Mouse (Mus musculus): Measurements from ENCODE around the gene Sdk1.

The Sdk1 gene

DNA sequence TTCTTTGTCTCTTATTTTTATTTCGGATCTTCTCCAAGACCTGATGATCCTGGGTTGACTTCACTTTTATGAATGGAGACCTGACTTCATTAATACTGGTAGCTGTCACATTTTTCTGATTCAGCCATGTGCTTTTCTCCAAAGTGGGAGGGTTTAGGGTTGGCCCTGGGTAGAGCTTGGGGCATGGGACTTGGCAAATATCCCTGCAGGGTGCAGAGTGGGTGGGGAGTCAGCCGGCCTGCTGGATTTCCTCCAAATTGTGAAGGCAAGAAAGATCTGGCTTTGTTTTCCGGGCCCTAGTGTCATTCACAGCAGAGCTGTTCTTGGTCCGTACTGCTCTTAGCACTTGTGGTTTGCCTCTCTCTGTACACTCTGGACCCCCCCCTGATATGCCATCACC, 103.1 kb downstream of the Sdk1 start:
- peak; percentile 3 for DNase-seq

DNA sequence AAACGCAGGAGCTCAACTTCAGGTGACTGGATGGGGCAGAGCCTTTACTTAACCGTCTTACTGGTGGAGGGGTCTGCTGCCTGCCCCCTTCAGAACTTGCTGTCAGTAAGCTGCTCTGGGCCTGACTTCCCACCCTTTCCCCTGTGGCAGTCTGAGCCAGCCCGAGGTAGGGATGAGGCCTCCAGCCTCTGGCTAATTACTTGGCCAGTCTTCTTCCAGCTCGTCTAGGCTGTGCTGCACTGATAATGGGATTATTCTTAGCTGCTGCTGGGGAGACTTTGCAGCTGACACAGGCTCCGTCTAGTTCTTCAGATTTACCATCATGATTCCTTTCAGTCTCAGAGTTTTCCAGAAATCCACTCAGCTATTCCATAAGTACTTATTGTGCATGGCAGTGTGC, 104.2 kb downstream of the Sdk1 start:
- no peak for DNase-seq

DNA sequence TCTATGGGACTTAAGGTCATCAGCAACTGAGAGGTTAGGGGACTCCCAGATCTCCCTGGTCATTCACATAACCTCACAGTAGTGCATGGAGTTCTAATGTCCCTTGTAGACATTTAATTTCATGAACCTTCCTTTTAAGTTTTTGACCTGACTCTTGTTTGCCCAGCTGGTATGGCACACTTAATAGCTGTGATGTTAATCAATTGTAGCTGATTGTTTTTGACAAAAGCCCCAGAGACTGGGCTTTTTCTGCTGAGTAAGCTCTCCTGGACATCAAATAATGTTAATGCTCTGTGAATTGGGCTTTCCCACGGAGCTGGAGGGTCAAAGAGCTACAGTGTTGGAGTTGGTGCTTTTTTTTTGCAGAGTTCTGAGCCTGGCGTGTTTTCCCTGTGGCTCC, 121.4 kb downstream of the Sdk1 start:
- no peak for DNase-seq

DNA sequence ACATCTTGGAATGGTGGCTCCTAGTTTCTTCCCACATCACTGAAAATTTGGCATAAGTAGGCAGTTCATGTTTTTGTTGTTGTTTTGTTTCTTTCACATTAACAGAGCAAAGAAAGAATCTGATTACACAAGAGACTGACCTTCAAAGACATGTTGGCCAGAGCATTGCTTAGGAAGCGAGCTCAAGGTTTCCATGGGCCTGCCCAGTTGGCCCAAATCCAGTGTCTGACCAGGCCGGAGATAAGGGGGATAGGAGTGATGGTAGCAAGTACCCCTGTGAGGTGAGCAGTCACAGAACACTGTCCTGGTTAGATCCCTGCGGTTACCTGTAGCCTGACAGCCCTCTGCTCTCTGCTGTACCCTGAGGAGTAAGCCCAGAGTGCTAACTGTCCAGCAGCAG, 122.7 kb downstream of the Sdk1 start:
- no peak for DNase-seq

GRCm38 (mm10) chr5:141368567-141368966, 127.3 kb downstream of the Sdk1 start:
- no peak for DNase-seq

GRCm38 (mm10) chr5:141374797-141375196, 133.5 kb downstream of the Sdk1 start:
- no peak for DNase-seq

GRCm38 (mm10) chr5:141379836-141380773, 138.8 kb downstream of the Sdk1 start:
- DNase-seq: no peak

- DNase-seq: no peak
Measured at GRCm38 (mm10) chr5:141380774-141381156, 139.5 kb downstream of the Sdk1 start.

DNA sequence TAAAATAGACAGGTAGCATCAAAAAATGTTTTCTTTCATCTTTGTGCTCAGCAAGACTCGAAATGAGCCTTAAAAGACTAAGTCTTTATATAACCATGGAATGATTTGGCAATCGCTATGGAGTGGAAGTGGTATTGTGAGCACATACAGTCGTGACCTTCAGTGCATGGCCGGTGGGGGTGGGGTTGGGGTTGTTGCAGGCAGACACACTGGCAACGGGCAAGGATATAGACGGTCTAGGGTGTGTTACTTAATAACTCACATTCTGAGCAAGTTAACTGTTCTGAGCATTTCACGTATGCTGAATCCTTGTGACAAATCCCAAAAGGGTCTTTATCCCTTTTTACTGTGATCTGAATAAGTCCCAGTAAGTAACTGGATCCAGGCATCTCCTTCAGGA, 140.3 kb downstream of the Sdk1 start:
- DNase-seq: no peak

GRCm38 (mm10) chr5:141382246-141382835, 141.1 kb downstream of the Sdk1 start:
- DNase-seq: no peak

DNA sequence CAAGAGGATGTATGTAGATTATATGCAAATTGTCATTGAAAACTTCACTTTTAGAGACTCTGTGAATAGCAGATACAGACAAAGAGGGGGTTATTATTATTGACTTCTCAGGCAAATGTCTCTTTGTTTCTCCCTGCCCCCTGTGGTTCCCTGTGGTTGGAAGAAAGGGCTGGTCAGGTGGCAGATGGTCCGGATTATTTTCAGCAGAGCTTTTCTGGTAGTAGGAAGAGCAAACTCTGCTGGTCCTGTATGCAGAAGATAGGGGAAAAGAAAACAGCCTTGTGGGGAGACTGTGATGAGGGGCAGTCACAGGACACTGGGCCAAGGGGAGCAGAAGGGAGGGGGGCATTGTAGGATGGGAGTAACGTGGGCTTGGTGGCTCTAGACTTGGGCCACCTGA, 147.2 kb downstream of the Sdk1 start:
- no peak for DNase-seq

- no peak for DNase-seq
Measured at GRCm38 (mm10) chr5:141390541-141390940, 149.3 kb downstream of the Sdk1 start.

GRCm38 (mm10) chr5:141391153-141391552, 149.9 kb downstream of the Sdk1 start:
- no peak for DNase-seq

GRCm38 (mm10) chr5:141393846-141394245, 152.6 kb downstream of the Sdk1 start:
- DNase-seq: no peak

GRCm38 (mm10) chr5:141394586-141394985, 153.3 kb downstream of the Sdk1 start:
- no peak for DNase-seq

GRCm38 (mm10) chr5:141403741-141404140, 162.5 kb downstream of the Sdk1 start:
- no peak for DNase-seq

GRCm38 (mm10) chr5:141404651-141405050, 163.4 kb downstream of the Sdk1 start:
- no peak for DNase-seq

DNA sequence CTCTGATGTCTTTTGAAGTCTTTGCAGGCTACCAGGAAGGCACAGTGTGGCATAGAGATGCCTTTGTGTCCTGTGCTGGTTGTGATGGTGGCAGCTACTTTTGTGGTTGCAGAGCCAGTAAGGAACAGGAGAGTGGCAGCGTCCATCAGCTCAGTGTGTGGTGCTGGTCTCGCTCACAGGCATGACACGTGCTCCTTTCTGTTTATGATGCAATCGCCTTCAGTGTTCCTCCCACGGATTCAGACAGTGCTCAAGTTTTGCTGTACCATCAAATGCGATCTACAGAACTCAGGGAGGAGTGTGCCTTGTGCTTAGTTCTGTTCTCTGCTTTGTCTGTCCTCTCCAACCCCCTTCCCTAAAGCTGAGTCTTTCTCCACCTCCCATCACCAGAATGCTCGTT, 165.6 kb downstream of the Sdk1 start:
- no peak for DNase-seq

- DNase-seq: no peak
Measured at GRCm38 (mm10) chr5:141413013-141413412, 171.7 kb downstream of the Sdk1 start.

DNA sequence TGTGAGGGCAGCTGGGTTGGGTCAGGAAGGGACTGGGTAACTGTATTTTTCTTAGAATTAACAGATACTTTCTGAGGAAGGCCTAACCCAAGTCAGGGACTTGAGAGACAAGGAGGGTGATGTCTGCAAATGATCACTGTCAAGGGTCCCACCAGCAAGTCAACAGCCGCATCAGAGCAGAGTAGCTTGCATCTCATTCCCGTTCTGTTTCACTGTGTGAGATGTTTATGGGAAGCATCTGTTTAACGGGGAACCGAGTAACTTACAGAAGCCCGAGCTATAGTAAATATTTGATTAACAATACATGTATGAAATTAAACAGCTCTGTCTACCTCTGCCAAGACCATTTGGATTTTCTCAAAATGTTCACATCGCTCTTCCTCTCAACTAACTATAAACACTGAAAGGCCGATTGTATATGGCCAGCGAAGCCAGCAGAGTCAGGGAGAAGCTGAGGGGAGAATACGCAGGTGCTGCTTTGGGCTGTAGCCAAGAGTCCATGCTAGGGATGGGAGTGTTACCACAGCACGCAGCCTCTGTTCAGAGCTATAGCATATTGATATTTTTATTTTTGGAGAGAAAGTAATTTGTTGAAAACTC, 174.5 kb downstream of the Sdk1 start:
- DNase-seq: no peak

- DNase-seq: no peak
Measured at GRCm38 (mm10) chr5:141428132-141428531, 186.8 kb downstream of the Sdk1 start.

- DNase-seq: no peak
Measured at GRCm38 (mm10) chr5:141433286-141433685, 192.0 kb downstream of the Sdk1 start.

GRCm38 (mm10) chr5:141447247-141447646, 206.0 kb downstream of the Sdk1 start:
- no peak for DNase-seq

GRCm38 (mm10) chr5:141463417-141463816, 222.1 kb downstream of the Sdk1 start:
- no peak for DNase-seq

Measured in cerebellum, adult 9-11 months (tissue).